Mouse (Mus musculus): ENCODE measurements at regions not wholly inside any gene's neighbourhood (a gene's known extent, or its start where the extent isn't known, plus 50 kb on each side); places are given as distances from the start of the nearest gene placed in this dataset.

GRCm38 (mm10) chr1:23168504-23168903, 66.5 kb upstream of the 4933415F23Rik start:
- 95% methylated on average over 4 of the region's 4 CpGs for WGBS
- ATAC-seq, result no peak

DNA sequence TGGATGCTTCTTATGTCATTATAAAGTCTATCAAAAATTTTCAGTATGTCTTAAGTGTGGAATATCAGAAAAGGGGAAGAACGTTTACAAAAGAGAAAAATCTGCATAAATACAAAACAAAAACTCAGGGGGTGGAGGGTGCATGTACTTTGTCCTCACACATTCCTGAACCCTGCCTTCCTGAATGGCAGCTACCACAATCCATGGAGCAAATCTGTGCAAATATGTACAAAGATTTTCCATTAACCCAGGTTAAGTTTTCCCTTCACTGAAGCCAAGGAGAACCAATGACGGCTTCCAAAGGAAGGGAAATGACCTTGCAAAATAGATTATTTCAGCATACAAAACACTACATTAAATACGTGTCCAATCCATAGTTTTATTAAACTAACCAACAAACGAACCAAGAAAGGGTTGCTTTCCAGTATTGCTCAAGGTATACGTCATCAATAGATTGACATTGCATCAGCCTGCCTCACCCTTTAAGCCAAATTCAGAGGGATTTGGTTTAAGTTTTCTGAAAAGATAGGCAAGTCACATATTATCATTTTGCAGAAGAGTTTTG, 61.4 kb upstream of the 4933415F23Rik start:
- Histone ChIP-seq H3K4me3 (ENCODE audit: low read length) (no peak overlapping the region), H3K36me3 (ENCODE audit: control insufficient read depth, insufficient read depth, low read length) (no peaks in the 10 kb centered on the region), H3K27me3 (replicated peaks; ENCODE audit: control insufficient read depth, insufficient read depth, low read length) (no peaks in the 10 kb centered on the region), H3K4me1 (ENCODE audit: control insufficient read depth, insufficient read depth, low read depth, low read length) (no peaks in the 10 kb centered on the region), H3K9me3 (ENCODE audit: control insufficient read depth, low read length) (no peaks in the 10 kb centered on the region), H3K9ac (ENCODE audit: low read depth, low read length) (no peak overlapping the region), H3K27ac (ENCODE audit: low read depth, low read length) (no peak overlapping the region), H3K4me2 (ENCODE audit: low read length) (no peak overlapping the region)
- 84% methylated on average over 5 of the region's 5 CpGs for WGBS
- ATAC-seq, result no peak

More at GRCm38 (mm10) chr1:23168504-23168903, 66.5 kb upstream of the 4933415F23Rik start:
- no peaks in the 10 kb centered on the region for H3K36me3 ChIP-seq (ENCODE audit: control insufficient read depth, insufficient read depth, low read length)
- H3K9me3 ChIP-seq (ENCODE audit: control insufficient read depth, low read length), result no peaks in the 10 kb centered on the region
- no peak overlapping the region for H3K4me2 ChIP-seq (ENCODE audit: low read length)
- H3K27ac ChIP-seq (ENCODE audit: low read depth, low read length), result no peak overlapping the region
- no peaks in the 10 kb centered on the region for H3K27me3 ChIP-seq (replicated peaks; ENCODE audit: control insufficient read depth, insufficient read depth, low read length)
- H3K9ac ChIP-seq (ENCODE audit: low read depth, low read length), result no peak overlapping the region
- no peaks in the 10 kb centered on the region for H3K4me1 ChIP-seq (ENCODE audit: control insufficient read depth, insufficient read depth, low read depth, low read length)
- H3K4me3 ChIP-seq (ENCODE audit: low read length), result no peak overlapping the region

DNA sequence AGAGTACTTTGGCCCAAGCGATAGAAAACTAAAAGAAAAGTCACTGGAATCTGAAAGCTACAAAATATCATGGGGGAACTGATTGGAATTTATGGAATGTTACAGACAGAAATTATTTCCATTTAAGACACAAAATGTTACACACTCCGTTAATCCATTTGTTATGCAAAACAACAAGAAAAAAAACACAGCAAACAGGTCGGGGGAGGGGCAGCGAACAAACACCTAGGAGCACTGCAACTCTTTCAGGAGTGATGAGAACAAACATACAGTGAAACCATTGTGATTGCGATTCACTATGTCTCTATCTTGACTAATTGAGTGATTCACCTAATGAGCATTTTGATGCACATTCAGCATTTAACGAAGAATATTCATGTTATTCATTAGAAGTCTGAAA, 60.7 kb upstream of the 4933415F23Rik start:
- H3K4me3 ChIP-seq (ENCODE audit: low read length), result no peak overlapping the region
- H3K9ac ChIP-seq (ENCODE audit: low read depth, low read length), result no peak overlapping the region
- no peak for ATAC-seq
- H3K36me3 ChIP-seq (ENCODE audit: control insufficient read depth, insufficient read depth, low read length), result no peaks in the 10 kb centered on the region
- H3K27me3 ChIP-seq (replicated peaks; ENCODE audit: control insufficient read depth, insufficient read depth, low read length), result no peaks in the 10 kb centered on the region
- no peaks in the 10 kb centered on the region for H3K9me3 ChIP-seq (ENCODE audit: control insufficient read depth, low read length)
- H3K4me2 ChIP-seq (ENCODE audit: low read length), result no peak overlapping the region
- 80% methylated on average over 6 of the region's 6 CpGs for WGBS
- H3K4me1 ChIP-seq (ENCODE audit: control insufficient read depth, insufficient read depth, low read depth, low read length), result no peaks in the 10 kb centered on the region
- H3K27ac ChIP-seq (ENCODE audit: low read depth, low read length), result no peak overlapping the region

MicroRNA genes in the stretch of these regions (microRNA counts, 519-probe panel; counts per million panel counts)
- microRNA mmu-miR-30a (3,199 counts per million, percentile 85 among the panel's probes with 10 or more counts), microRNA mmu-miR-30c (3,687 counts per million, percentile 94 among the panel's probes with 10 or more counts)

Small RNA genes in the stretch of these regions (microRNA-seq; reads per million reads assigned to microRNA genes)
- gene Mir30a (9,890 reads per million, percentile 96 among the genes with 10 or more reads in this experiment), gene Mir30c-2 (43.1 reads per million, percentile 38 among the genes with 10 or more reads in this experiment)
